Mouse (Mus musculus): ENCODE data around the gene Orai1.

GRCm38 (mm10) chr5:122991350-122992004, 23.4 kb upstream of the Orai1 start:
- TF ChIP-seq EP300 (IDR thresholded peaks at IDR 0.05; ENCODE audit: low read depth) (peak; percentile 49; the same call in 1 of the 2 replicates), CTCF (IDR thresholded peaks at IDR 0.05; ENCODE audit: low read depth) (no peak)
